In genomic region chr13:63278796-63279475, GRCm38 (mm10) we compare ENCODE assay signal across 8 mouse cellular contexts.
DNase-seq lines count a peak whose midpoint lies in the region; ATAC-seq lines count a peak whose summit lies in the region.

No protein-coding gene starts in this region.

- peak overlapping the region; percentile 60 for H3K9ac ChIP-seq in intestine, embryonic 16.5 days (ENCODE audit: low read depth, low read length)
- no peak overlapping the region for H3K9ac ChIP-seq in liver, embryonic 16.5 days (ENCODE audit: low read depth, low read length)

- H3K27me3 ChIP-seq in intestine, embryonic 16.5 days (replicated peaks; ENCODE audit: control insufficient read depth, insufficient read depth, low read length), result no peaks in the 10 kb centered on the region
- no peaks in the 10 kb centered on the region for H3K27me3 ChIP-seq in liver, embryonic 16.5 days (ENCODE audit: control insufficient read depth, insufficient read depth, low read depth, low read length)

- peak; percentile 56 for ATAC-seq in intestine, embryonic 16.5 days
- ATAC-seq in liver, embryonic 16.5 days (ENCODE audit: low read depth), result peak; percentile 35; the same call in 1 of the 2 replicates

- WGBS in intestine, embryonic 16.5 days, result 17% methylated on average over 10 of the region's 10 CpGs
- 36% methylated on average over 10 of the region's 10 CpGs for WGBS in liver, embryonic 16.5 days (ENCODE audit: insufficient replicate concordance)

- peaks cover 6% of the 10 kb centered on the region for H3K36me3 ChIP-seq in intestine, embryonic 16.5 days (ENCODE audit: control insufficient read depth, insufficient read depth, low read length)
- H3K36me3 ChIP-seq in liver, embryonic 16.5 days (ENCODE audit: control insufficient read depth, insufficient read depth), result 0 out of 2 replicates have a peak, but pooled peaks cover 4% of the 10 kb centered on the region

- peak; percentile 80 to 90 for DNase-seq in adrenal gland, adult (ENCODE audit: inconsistent age in 2 of 2, low spot score in 1 of 2)
- no peak for DNase-seq in adrenal gland, adult 8-10 months
- peak; percentile 67 to 73 for DNase-seq in adrenal gland, postnatal 36 days
- peak; percentile 99 for DNase-seq in heart, adult 11 months
- peak; percentile 75 for DNase-seq in neural tube, embryonic 10.5 days (ENCODE audit: extremely low spot score, low spot score)
- no peak for DNase-seq in urinary bladder, postnatal 36 days (ENCODE audit: low spot score in 2 of 2)

- no peaks in the 10 kb centered on the region for H3K9me3 ChIP-seq in intestine, embryonic 16.5 days (ENCODE audit: control insufficient read depth, low read length)
- no peaks in the 10 kb centered on the region for H3K9me3 ChIP-seq in liver, embryonic 16.5 days (replicated peaks; ENCODE audit: control insufficient read depth, low read length)

- H3K27ac ChIP-seq in intestine, embryonic 16.5 days (ENCODE audit: low read length), result peak overlapping the region; percentile 90
- H3K27ac ChIP-seq in liver, embryonic 16.5 days (ENCODE audit: low read length), result peak overlapping the region; percentile 39

- H3K4me3 ChIP-seq in intestine, embryonic 16.5 days (ENCODE audit: low read length), result peak overlapping the region; percentile 30
- H3K4me3 ChIP-seq in liver, embryonic 16.5 days (ENCODE audit: low read depth, low read length), result no peak overlapping the region

- H3K4me1 ChIP-seq in intestine, embryonic 16.5 days (ENCODE audit: control insufficient read depth, insufficient read depth, low read length), result peaks cover 43% of the 10 kb centered on the region
- H3K4me1 ChIP-seq in liver, embryonic 16.5 days (ENCODE audit: control insufficient read depth, low read depth, low read length), result peaks cover 13% of the 10 kb centered on the region

- peak overlapping the region; percentile 41 for H3K4me2 ChIP-seq in intestine, embryonic 16.5 days (ENCODE audit: low read depth, low read length)
- no peak overlapping the region for H3K4me2 ChIP-seq in liver, embryonic 16.5 days (ENCODE audit: low read depth, low read length)

Comparison
In these comparisons a context has a peak if more than half of its experiments do, and no peak if none do; other contexts are left out.
1. DNase-seq: peak in adrenal gland, adult (2 of 2), adrenal gland, postnatal 36 days (2 of 2), heart, adult 11 months (single experiment) and neural tube, embryonic 10.5 days (single experiment); none in adrenal gland, adult 8-10 months (single experiment) and urinary bladder, postnatal 36 days (0 of 2).